Mouse (Mus musculus): ENCODE measurements around the gene Grin3b.

GRCm38 (mm10) chr10:79928030-79928694, 42.4 kb upstream of the Grin3b start:
- no peak for TF ChIP-seq CTCF (IDR thresholded peaks at IDR 0.05; ENCODE audit: extremely low read depth, insufficient read depth, insufficient read length, insufficient replicate concordance)
- TF ChIP-seq POLR2A (IDR thresholded peaks at IDR 0.05; ENCODE audit: low read depth, low read length): no peak
